Mouse (Mus musculus): ENCODE results near the gene Usp54.

DNA sequence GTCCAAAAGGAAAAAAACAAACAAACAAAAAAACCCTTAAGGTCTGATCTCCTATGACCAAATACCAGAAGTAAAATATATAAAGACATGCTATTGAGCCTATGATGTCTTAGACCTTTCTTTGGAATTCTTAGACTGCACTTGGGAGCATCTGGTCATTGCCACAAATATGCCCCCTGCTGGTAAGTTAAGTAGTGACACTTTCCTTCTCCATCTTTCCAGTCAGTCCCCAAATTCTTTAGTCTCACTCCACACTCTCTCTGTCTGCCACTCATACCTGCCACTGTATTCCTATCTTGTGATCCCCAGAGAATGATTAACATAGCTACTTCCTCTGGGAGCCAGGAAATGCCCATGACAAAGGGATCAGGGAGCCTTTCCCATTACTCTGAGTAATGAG, 17.5 kb upstream of the Usp54 start:
- peak; percentile 60 to 78 for TF ChIP-seq CTCF (conservative IDR thresholded peaks at IDR 0.05 in 1 of 2, IDR thresholded peaks at IDR 0.05 in 1 of 2; ENCODE audit: low read depth in 2 of 2, low read length in 2 of 2)
- no peak for TF ChIP-seq MAX (IDR thresholded peaks at IDR 0.05; ENCODE audit: low read length)
- no peak for TF ChIP-seq JUND (conservative IDR thresholded peaks at IDR 0.05; ENCODE audit: low read depth, low read length)
- TF ChIP-seq RAD21 (IDR thresholded peaks at IDR 0.05; ENCODE audit: low read depth, low read length), result peak; percentile 62

Measured in CH12.LX (cell line).